Mouse (Mus musculus) hindbrain, postnatal 0 days (tissue): Measurements from ENCODE around the gene Fam234a. TPM values are rescaled to one million over a fixed set of nuclear protein-coding genes. Genes with fewer than 3 reads are reported as not detected.
"Not testable (repeated sequence)": the region's sequence is repeated elsewhere in the genome, so short reads cannot be mapped to it uniquely, and the experiment has no call there.

Source experiments
- ATAC-seq: fragments of 200-750 bp; cut with Nextera tagmentation; 2 replicates; pipeline ENCODE4 v1.8.0; 2017; ENCODE audit warnings: mild to moderate bottlenecking, moderate TSS enrichment, moderate library complexity
- DNase-seq: peaks from one replicate; pipeline ENCODE4 v3.0.0-alpha.2; 2015; ENCODE audit warnings: low spot score
- H3K27ac ChIP-seq: fragments of 300-500 bp; sonication (generic); 2 replicates; pipeline ENCODE4 v1.5.1; 2014; ENCODE audit warnings: mild to moderate bottlenecking
- H3K27me3 ChIP-seq: fragments of 300-500 bp; sonication (generic); 2 replicates; pipeline ENCODE4 v1.6.1; 2014; ENCODE audit warnings: low read length, mixed read lengths; ENCODE audit not compliant: insufficient read depth
- H3K36me3 ChIP-seq: fragments of 300-500 bp; sonication (generic); 2 replicates; pipeline ENCODE4 v1.6.1; 2014; ENCODE audit warnings: low read length, mixed read lengths; ENCODE audit not compliant: insufficient read depth
- H3K4me1 ChIP-seq: fragments of 300-500 bp; sonication (generic); 2 replicates; pipeline ENCODE4 v1.6.1; 2014; ENCODE audit warnings: antibody characterized with exemption, low read length, mixed read lengths; ENCODE audit not compliant: insufficient read depth
- H3K4me2 ChIP-seq: fragments of 300-500 bp; sonication (generic); 2 replicates; pipeline ENCODE4 v1.6.1; 2014; ENCODE audit warnings: low read depth, mild to moderate bottlenecking, low read length, moderate library complexity, mixed read lengths
- H3K4me3 ChIP-seq: fragments of 300-500 bp; sonication (generic); 2 replicates; pipeline ENCODE4 v1.5.1; 2014; ENCODE audit warnings: low read length
- H3K9ac ChIP-seq: fragments of 300-500 bp; sonication (generic); replicated peaks from 2 replicates; pipeline ENCODE4 v1.6.1; 2014; ENCODE audit warnings: mild to moderate bottlenecking, low read length, moderate library complexity, mixed read lengths
- H3K9me3 ChIP-seq: fragments of 300-500 bp; sonication (generic); 2 replicates; pipeline ENCODE4 v1.6.1; 2016; ENCODE audit warnings: low read length, mixed read lengths
- CTCF ChIP-seq: IDR thresholded peaks from 2 replicates; pipeline ENCODE4 v1.5.1; 2016; ENCODE audit warnings: antibody characterized with exemption, control low read depth, low read depth
- WGBS: fragments of 180-500 bp; shearing (Covaris S2); extraction: QIAGEN DNeasy Blood & Tissue Kit; methylation state at CpG from one replicate; pipeline ENCODE4 v1.1.7; 2014; 5-methylcytosine and 5-hydroxymethylcytosine counted together
- polyA plus RNA-seq: library from polyadenylated mRNA; unstranded; fragments of >200 nt; fragmentation: Nextera tagmentation; extraction: Ambion mirVana; gene quantifications from 2 replicates; pipeline ENCODE4 v1.2.1, GENCODE M21; 2015
- total RNA-seq: library from RNA; depleted of rRNA; stranded (reverse); fragments of >200 nt; gene quantifications from 2 replicates; pipeline ENCODE4 v1.2.3, GENCODE M21; 2014; rRNA removed

Fam234a gene
- total and polyA plus RNA-seq, 2 experiments from 2014 or later: 37.5 to 42.4 TPM

DNA sequence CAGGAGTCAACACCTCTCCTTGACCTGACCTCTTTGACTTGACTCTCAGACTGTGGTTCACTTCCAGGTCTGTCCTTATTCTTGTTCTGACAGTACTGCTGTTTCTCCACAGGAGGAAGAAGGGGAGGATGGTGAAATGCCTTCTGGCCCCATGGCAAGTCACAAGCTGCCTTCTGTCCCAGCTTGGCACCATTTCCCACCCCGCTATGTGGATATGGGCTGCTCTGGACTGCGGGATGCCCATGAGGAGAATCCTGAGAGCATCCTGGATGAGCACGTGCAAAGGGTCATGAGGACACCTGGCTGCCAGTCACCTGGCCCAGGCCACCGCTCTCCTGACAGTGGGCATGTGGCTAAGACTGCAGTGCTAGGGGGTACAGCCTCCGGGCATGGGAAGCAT is 56.5 kb downstream of the Fam234a start:
- Histone ChIP-seq H3K4me3 (no peak overlapping the region), H3K4me1 (no peaks in the 10 kb centered on the region), H3K4me2 (no peak overlapping the region), H3K9me3 (no peaks in the 10 kb centered on the region), H3K27ac (no peak overlapping the region), H3K36me3 (peaks cover 62% of the 10 kb centered on the region), H3K27me3 (no peaks in the 10 kb centered on the region), H3K9ac (no peak overlapping the region)
- WGBS: 95% methylated on average over 5 of the region's 5 CpGs
- ATAC-seq: no peak
- DNase-seq: no peak
- no peak for TF ChIP-seq CTCF

DNA sequence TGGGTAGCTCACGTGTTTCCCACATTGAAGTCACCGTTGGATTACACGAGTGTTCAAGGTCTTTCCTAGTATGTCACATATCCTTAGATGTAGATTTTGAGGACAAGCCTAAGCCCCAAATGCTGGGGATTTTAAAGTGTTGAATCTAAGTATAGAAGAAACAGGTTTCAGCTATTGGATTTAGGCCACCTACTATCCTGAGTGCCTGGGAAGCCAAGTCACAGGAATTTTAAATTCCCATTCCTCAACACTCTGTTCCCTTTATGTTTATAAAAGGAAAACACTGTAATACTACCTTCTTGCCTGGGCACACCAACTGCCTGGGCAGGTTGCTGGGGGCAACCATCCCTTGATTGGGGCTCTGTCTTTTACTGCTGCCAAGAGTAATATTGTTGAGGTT is 62.9 kb downstream of the Fam234a start:
- WGBS: 93% methylated on average over 3 of the region's 3 CpGs
- Histone ChIP-seq H3K27me3 (no peaks in the 10 kb centered on the region), H3K4me1 (no peaks in the 10 kb centered on the region), H3K4me3 (no peak overlapping the region), H3K36me3 (peaks cover 20% of the 10 kb centered on the region), H3K9me3 (no peaks in the 10 kb centered on the region), H3K4me2 (no peak overlapping the region), H3K9ac (no peak overlapping the region), H3K27ac (no peak overlapping the region)
- no peak for TF ChIP-seq CTCF
- ATAC-seq (no peak), DNase-seq (no peak)

DNA sequence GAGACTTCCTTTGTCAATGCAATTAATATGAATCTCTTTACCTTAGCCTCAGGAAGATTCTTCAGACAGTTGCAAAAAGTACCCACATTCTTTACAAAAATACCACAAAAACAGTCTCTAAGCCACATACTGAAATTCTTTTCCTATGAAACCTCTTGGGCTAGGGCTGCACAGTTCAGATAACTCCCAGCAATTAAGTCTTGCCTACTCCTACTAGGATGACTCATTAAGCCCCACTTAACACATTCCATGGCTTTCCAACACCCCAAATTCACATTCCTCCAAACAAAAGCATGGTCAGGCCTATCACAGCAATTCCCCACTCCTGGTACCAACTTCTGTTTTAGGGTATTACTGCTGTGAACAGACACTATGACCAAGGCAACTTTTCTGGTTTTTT is 65.4 kb downstream of the Fam234a start:
- peaks cover 17% of the 10 kb centered on the region for H3K36me3 ChIP-seq

DNA sequence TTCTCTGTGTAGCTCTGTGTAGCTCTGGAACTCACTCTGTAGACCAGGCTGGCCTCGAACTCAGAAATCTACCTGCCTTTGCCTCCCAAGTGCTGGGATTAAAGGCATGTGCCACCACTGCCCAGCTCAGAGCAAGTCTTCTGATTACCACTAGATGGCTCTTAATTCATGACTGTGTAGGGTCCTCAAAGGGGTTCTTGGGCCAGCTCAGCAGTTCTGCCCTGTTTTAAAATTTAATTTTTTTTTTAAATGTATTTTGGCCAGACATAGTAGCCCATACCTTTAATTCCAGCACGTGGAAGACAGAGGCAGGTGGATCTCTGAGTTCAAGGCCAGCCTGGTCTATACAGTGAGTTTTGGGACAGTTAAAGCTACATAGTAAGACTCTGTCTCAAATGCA is 68.8 kb downstream of the Fam234a start:
- not testable (repeated sequence) for H3K9ac ChIP-seq, H3K4me2 ChIP-seq, H3K27me3 ChIP-seq, H3K4me3 ChIP-seq, H3K36me3 ChIP-seq, DNase-seq, H3K4me1 ChIP-seq, H3K27ac ChIP-seq, H3K9me3 ChIP-seq, ATAC-seq
- TF ChIP-seq CTCF: peak; percentile 33; the same call in 1 of the 2 replicates
- WGBS: 91% methylated on average over 2 of the region's 2 CpGs

More for the DNA sequence above, 65.4 kb downstream of the Fam234a start:
- H3K9me3 ChIP-seq: no peaks in the 10 kb centered on the region
- no peak overlapping the region for H3K9ac ChIP-seq
- TF ChIP-seq CTCF: no peak
- no peak for ATAC-seq
- no peak overlapping the region for H3K4me3 ChIP-seq
- H3K4me2 ChIP-seq: no peak overlapping the region
- DNase-seq: no peak
- H3K27me3 ChIP-seq: no peaks in the 10 kb centered on the region
- H3K27ac ChIP-seq: no peak overlapping the region
- H3K4me1 ChIP-seq: no peaks in the 10 kb centered on the region

DNA sequence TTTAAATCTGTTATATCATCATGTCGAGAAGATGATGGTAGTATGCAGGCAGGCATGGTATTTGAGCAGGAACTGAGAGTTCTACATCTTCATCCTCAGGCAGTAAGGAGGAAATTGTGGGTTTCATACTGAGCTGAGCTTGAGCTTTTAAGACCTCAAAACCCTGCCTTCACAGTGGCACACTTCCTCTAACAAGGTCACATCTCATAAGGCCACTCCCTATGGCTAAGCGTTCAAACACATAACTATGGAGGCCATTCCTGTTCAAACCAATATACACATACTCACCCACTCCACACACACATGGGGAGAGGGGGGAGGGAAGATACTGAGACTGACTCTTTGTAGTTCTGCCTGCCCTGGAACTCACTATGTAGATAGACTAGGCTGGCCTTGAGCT is 76.0 kb downstream of the Fam234a start:
- Histone ChIP-seq H3K9me3 (no peaks in the 10 kb centered on the region), H3K4me2 (no peak overlapping the region), H3K4me1 (no peaks in the 10 kb centered on the region), H3K27me3 (no peaks in the 10 kb centered on the region), H3K4me3 (no peak overlapping the region), H3K36me3 (no peaks in the 10 kb centered on the region), H3K27ac (no peak overlapping the region), H3K9ac (no peak overlapping the region)
- TF ChIP-seq CTCF: no peak
- DNase-seq (no peak), ATAC-seq (no peak)
- whole genome bisulfite sequencing: 91% methylated on average over 2 of the region's 2 CpGs

DNA sequence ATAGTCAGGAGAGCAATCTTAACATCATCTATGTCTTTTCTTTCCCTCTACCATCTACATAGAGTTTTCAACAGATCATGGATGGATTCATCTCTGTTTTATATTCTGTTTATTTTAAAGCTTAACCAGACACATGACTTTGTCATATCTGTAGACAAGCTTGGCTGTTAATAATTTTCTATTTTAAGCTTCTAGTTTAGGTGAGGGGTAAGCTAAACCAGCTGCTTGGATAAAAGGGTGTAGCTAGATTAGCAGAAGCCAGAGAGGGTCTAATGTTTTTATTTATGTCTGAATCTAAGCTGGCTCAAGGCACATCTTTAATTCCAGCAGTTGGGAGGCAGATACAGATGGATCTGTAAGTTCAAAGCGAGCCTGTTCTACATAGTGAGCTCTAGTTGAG is 81.3 kb downstream of the Fam234a start:
- Histone ChIP-seq H3K9me3 (no peaks in the 10 kb centered on the region), H3K4me1 (no peaks in the 10 kb centered on the region), H3K27me3 (no peaks in the 10 kb centered on the region), H3K4me3 (no peak overlapping the region), H3K36me3 (no peaks in the 10 kb centered on the region), H3K4me2 (no peak overlapping the region), H3K27ac (no peak overlapping the region), H3K9ac (no peak overlapping the region)
- DNase-seq (no peak), ATAC-seq (no peak)
- WGBS: 90% methylated on average over 1 of the region's 1 CpGs
- TF ChIP-seq CTCF: no peak

Other genes with a start within 250 kb of the Fam234a start
- gene Rab11fip3, start 174.7 kb downstream of the Fam234a start, total RNA-seq: 34.7 and 41.9 TPM in 2 replicates
- 16.6 and 17.9 TPM in 2 replicates for gene Rab11fip3, start 174.7 kb downstream of the Fam234a start, polyA plus RNA-seq
- 35.6 and 40.6 TPM in 2 replicates for gene Decr2, start 153.9 kb downstream of the Fam234a start, total RNA-seq
- gene Decr2, start 153.9 kb downstream of the Fam234a start, polyA plus RNA-seq: 41.1 and 44.7 TPM in 2 replicates
- 20.1 and 23.3 TPM in 2 replicates for gene Nme4, start 148.6 kb downstream of the Fam234a start, total RNA-seq
- 16.0 and 18.3 TPM in 2 replicates for gene Nme4, start 148.6 kb downstream of the Fam234a start, polyA plus RNA-seq
- gene Tmem8, start 130.9 kb downstream of the Fam234a start, total RNA-seq: 10.4 and 11.8 TPM in 2 replicates
- 3.8 and 4.0 TPM in 2 replicates for gene Tmem8, start 130.9 kb downstream of the Fam234a start, polyA plus RNA-seq
- 107 and 138 TPM in 2 replicates for gene Mrpl28, start 120.7 kb downstream of the Fam234a start, total RNA-seq
- 189 and 194 TPM in 2 replicates for gene Mrpl28, start 120.7 kb downstream of the Fam234a start, polyA plus RNA-seq
- 36.0 and 51.3 TPM in 2 replicates for gene Axin1, start 105.6 kb downstream of the Fam234a start, total RNA-seq
- gene Axin1, start 105.6 kb downstream of the Fam234a start, polyA plus RNA-seq: 10.0 and 11.2 TPM in 2 replicates
- not detected in 2 replicates for gene Pdia2, start 45.2 kb downstream of the Fam234a start, total RNA-seq
- 0.09 and 0.66 TPM in 2 replicates for gene Pdia2, start 45.2 kb downstream of the Fam234a start, polyA plus RNA-seq
- 35.8 and 38.5 TPM in 2 replicates for gene Rgs11, start 41.3 kb downstream of the Fam234a start, total RNA-seq
- gene Rgs11, start 41.3 kb downstream of the Fam234a start, polyA plus RNA-seq: 20.5 and 28.5 TPM in 2 replicates
- gene Arhgdig, start 36.5 kb downstream of the Fam234a start, total RNA-seq: 280 and 290 TPM in 2 replicates
- gene Arhgdig, start 36.5 kb downstream of the Fam234a start, polyA plus RNA-seq: 376 and 384 TPM in 2 replicates
- gene Luc7l, start 8.7 kb upstream of the Fam234a start, total RNA-seq: 81.8 and 82.7 TPM in 2 replicates
- gene Luc7l, start 8.7 kb upstream of the Fam234a start, polyA plus RNA-seq: 84.5 and 91.1 TPM in 2 replicates
- gene Neurl1b, start 170.6 kb upstream of the Fam234a start, total RNA-seq: 60.4 and 67.5 TPM in 2 replicates
- gene Neurl1b, start 170.6 kb upstream of the Fam234a start, polyA plus RNA-seq: 1.7 and 2.1 TPM in 2 replicates